Mouse (Mus musculus) right cerebral cortex, postnatal 25 days (tissue): ENCODE results near the gene Gm12845.
"Not testable (repeated sequence)": the region's sequence is repeated elsewhere in the genome, so short reads cannot be mapped to it uniquely, and the experiment has no call there.

Experiments used
- DNase-seq: peaks from one replicate; pipeline ENCODE4 v3.0.0; 2022

Gene Gm12845

GRCm38 (mm10) chr4:117724112-117724511, at the start of gene Gm12845:
Gene Gm12845 (plus strand): TSS chr4:117724412.
- no peak for DNase-seq

DNA sequence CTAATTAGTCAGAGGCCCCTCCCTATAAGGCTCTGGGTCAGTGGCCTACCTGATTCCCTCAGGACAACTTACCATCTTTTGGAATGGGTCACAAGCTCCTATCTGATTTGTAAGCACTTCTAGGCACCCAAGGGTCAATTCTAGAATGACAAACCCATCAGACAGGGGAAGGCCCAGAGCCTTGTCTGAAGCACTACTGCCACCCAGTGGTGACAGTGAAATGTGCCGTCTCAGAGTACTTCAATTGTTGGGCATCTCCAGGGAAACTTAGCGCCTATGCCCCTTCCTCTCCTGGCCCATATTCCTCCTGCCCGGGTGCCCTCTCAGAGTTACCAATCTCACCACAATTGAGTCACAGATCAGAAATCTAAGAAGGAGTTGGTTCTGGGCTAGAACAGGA, 47.3 kb upstream of the Gm12845 start:
- peak; percentile 59 for DNase-seq

DNA sequence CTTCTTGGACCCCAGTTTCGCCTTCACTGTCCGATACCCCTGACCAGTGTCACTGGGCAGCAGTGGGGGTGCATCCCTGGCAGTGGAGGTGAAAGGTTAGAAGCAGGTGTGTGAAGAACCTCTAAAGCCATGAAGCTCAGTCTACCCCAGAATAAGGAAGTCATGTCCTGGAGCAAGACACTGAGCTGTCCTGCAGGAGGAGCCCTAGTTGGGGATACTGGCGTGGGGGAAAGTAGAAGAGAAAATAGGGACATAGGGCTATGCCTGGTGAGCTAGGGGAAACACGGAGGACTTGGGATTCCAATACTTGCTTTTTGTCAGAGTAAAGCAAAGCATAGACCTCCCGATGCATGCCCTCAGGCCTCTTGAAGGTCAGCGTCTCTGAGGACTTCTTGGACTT, 43.2 kb upstream of the Gm12845 start:
- no peak for DNase-seq

GRCm38 (mm10) chr4:117681931-117682461, 42.2 kb upstream of the Gm12845 start, which contains the start of gene Dmap1:
Gene Dmap1 (minus strand): TSS chr4:117682273.
- peak; percentile 76 for DNase-seq

GRCm38 (mm10) chr4:117682463-117682862, 41.7 kb upstream of the Gm12845 start:
- DNase-seq = no peak

DNA sequence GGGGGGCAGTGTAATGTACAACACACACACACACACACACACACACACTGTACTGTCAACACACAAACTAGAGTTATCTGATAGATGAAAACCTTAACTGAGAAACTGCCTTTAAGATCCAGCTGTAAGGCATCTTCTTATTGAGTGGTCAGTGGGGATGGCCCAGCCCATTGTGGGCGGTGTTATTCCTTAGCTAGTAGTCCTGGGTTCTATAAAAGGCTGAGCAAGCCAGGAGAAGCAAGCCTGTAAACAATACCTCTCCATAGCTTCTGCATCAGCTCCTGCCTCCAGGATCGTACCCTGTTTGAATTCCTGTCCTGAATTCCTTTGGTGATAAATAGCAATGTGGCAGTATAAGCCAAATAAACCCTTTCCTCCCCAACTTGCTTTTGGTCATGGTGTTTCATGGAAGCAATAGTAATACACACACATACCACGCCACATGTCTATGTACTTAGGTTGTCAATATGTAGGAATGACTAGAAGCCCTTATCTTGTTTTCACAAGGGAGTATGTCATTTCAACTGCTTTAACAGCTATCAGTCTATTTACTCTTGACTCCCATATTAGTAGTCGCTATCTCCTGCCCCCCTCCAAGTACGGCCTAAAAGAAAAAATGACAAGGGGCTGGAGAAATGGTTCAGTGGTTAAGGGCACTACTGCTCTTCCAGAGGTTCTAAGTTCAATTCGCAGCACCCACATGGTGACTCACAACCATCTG, 41.0 kb upstream of the Gm12845 start:
- DNase-seq = no peak

- no peak for DNase-seq
Observed at GRCm38 (mm10) chr4:117686354-117686753, 37.9 kb upstream of the Gm12845 start.

DNA sequence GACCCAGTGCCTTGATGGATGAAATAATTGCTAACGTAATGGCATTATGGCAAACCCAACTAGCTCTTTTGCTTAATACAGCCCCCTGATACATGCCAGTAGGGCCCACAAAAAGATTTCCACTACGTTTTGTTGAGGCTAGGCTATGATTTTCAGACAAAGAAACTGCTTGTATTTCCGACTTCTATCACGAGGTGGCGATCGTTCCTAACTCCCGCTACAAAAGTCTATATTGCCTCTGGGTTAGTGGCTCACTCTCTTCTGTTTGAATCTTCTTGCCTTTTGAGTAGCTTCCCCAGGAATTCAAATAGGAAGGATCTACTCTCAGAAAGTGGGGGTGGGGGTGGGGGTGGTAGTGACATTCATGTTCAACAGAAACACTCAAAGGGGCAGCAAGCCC, 18.9 kb upstream of the Gm12845 start:
- peak; percentile 24 for DNase-seq

DNA sequence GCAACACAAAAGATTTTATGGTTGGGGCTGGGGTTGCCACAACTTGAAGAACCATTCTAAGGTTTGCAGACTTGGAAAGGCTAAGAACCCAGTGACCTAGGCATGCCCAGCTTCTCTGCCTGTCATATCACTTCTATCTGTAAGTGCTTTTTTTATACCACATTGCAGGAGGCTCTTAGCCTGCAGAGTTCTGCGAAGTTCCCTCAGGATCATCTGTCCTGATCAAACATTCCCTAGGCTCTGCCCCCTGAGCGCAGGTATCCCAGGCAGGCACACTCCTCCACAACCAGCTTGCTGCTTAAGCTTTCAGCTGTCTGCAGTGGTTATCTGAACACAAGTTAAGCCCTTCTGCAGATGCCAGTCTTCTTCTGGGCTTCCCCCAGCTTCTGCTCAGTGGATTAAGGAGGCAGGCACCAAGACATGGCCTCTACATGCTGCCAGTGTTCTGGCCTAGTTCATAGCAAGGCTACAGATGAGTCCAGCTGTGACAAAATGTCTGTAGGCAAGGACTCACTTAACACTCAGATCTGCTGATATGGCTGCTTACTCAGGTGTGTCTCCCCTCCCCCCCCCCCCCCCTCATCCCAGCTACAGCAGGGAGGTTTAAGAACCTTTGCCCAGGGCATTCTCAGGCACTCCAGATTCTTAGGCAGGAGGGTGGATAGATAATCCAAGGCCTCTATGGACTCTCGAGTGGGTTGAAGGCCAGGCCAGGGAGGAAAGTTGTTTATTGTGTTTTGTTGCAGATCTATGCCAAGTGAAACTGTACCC, 15.2 kb upstream of the Gm12845 start:
- DNase-seq = no peak

DNA sequence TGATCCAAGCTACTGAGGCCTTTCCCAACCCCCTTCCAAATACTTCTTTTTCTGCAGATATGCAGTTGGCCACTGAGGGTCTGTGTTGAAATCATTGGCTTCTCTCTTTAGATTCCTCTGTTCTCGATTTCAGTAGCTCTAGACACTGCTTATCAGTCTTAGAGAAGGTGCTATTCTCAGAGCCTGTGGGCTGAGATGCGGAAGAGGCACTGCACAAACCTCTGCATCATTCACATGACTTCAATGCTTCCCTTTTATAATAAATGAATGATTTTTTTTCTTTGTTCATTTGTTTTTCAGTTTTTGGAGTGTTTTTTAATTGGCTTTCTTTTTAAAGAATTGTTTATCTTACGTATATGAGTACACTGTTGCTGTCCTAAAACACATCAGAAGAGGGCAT, 11.9 kb upstream of the Gm12845 start:
- DNase-seq = no peak

DNA sequence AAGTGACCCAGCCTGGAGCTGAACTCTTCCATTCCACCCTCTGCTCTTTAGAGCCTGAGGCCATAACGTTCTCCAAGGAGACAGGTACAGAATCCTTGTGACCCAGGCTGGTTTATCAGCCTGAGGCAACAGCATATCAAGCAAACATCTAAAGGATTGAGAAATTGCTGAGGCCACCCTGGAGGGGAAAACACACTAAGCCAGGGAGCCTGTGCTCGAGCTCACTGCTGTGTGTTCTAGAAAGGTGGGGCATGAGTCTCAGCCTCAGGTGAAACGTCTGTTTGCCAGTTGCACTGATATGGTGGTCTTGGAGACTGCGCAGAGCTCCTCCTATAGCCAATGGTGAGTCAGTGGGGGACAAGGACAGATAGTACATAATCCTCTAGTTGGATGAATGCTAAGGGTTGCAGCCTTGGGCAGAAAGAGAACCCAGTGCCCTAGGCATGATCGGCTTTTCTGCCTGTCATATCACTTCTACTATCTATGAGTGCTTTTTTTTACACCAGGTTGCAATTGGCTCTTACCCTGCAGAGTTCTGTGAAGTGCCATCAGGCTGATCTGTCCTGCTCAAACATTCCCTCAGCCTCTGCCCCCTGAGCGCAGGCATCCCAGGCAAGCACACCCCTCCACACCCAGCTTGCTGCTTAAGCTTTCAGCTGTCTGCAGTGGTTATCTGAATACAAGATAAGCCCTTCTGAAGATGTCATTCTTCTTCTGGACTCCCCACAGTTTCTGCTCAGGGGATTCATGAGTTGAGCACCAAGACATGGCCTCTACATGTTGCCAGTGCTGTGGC, 10.7 kb upstream of the Gm12845 start:
- DNase-seq = no peak

DNA sequence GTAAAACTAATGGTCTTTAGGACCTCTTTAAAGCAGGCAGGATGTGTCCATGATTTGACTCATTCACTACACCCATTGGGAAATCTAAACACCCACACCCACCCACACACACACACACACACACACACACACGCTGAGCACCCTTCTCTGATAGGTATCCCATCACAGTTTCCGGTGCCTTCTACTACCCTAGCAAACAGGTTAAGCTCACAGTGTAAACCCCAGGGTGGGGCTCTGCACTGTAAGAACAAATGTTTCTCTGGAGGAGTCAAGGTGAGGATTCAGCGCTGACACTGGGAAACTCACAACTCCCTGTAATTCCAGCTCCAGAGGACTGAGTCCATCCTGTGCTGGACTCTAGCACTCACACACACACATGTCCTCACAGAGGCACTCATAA, 7.7 kb downstream of the Gm12845 start:
- DNase-seq = no peak

DNA sequence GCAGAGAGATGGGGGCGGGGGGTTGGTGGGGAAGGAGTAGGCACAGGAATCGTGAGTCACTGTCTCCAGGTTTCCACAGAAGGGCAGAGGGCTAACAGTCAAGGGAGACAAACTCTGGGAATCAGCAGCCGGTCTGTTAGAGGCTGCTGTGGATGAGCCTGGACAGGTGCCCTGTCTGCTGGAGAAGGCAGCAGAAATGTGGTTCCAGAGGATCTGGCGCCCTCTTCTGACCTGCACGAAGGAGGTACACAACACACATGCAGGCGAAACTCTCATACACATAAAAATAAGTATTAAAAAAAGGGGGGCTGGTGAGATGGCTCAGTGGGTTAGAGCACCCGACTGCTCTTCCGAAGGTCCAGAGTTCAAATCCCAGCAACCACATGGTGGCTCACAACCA, 13.3 kb downstream of the Gm12845 start:
- DNase-seq = no peak

GRCm38 (mm10) chr4:117752469-117752868, 28.3 kb downstream of the Gm12845 start:
- not testable (repeated sequence) for DNase-seq

- DNase-seq = no peak
Observed at GRCm38 (mm10) chr4:117760151-117760550, 35.9 kb downstream of the Gm12845 start.

GRCm38 (mm10) chr4:117765416-117765815, 41.2 kb downstream of the Gm12845 start, which contains the start of gene Klf17:
Gene Klf17 (minus strand): TSS chr4:117765648.
- no peak for DNase-seq

GRCm38 (mm10) chr4:117770935-117771334, 46.7 kb downstream of the Gm12845 start:
- peak; percentile 41 for DNase-seq

DNA sequence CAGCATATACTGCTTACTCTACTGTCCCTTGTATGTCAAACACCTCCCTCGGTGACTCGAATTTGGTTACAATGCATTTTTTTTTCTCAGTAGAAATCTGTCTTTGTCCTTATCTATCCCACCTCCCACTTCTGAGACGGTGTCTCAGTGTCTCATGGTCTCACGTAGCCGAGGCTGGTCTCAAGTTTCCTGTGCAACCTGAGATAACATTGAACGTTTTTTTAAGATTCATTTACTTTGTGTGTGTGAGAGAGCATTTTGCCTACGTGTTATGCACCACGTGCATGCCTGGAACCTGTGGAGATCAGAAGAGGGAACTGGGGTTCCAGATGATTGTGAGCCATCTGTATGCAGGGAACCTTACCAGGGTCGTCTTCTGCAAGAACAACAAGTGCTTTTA, 48.7 kb downstream of the Gm12845 start:
- no peak for DNase-seq
